Mouse (Mus musculus) kidney, postnatal 25 days (tissue): ENCODE measurements around the gene Wnt3.

Experiments
- DNase-seq, 2 experiments: peaks; one replicate each; pipeline ENCODE4 v3.0.0; 2021; ENCODE audit warnings: mixed read lengths in 2 of 2

Wnt3 gene

GRCm38 (mm10) chr11:103772505-103773386 is 1.2 kb upstream of the Wnt3 start:
- no peak for DNase-seq

DNA sequence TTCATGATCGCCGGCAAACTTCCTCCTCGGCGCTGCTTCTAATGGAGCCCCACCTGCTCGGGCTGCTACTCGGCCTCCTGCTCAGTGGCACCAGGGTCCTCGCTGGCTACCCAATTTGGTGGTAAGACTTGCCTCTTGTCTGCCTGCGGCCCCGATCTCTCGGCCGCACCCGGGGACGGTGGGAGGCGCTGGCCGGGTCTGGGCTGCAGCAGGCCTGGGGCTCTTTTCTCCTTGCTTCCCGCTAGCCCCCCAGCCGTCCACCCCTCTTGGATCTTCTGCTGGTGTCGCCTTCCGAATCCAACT is 229 bp downstream of the Wnt3 start:
- DNase-seq, result no peak

- DNase-seq, result no peak
These were observed 6.2 kb downstream of the Wnt3 start for GRCm38 (mm10) chr11:103780152-103780551.

DNA sequence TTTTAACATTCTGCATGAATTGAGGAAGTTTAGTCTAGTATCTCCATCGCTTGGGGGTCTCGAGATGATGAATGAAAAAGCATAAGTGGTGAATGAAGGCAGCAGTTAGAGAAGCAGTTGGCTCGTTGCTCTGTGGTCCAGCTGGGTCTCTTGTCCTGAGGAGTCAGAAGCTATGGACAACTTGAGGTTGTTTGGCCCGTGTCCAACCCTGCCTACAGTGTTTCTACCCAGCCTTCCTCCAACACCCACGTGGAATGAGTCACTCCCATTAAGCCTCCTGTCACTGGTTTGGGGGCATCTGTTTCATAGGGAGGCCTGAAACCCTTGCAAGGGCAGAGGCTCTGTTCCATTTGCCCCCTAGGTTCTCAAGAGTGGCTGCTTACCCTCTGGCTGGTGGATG is 16.0 kb downstream of the Wnt3 start:
- DNase-seq, result no peak

DNA sequence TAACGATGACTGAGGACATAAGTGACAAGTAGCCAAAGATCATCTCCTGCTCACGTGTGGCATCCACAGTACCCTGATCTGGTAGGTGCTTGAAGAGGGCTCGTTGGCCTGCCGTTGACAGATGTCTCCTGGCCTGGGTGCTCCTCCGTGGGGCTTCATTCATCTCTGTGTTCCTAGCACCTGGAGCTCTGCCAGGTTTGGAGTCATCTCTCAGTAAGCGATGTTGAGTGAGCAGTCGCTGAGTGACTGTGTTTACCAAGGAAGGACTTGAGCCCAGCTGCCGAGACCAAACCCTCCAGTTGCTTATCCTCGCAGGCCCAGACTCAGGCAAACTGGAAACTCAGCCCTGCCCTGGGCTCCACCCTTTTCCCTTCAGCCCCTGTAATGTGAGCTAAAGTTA is 27.2 kb downstream of the Wnt3 start:
- DNase-seq, result no peak

GRCm38 (mm10) chr11:103804126-103804525 is 30.2 kb downstream of the Wnt3 start:
- no peak for DNase-seq

DNA sequence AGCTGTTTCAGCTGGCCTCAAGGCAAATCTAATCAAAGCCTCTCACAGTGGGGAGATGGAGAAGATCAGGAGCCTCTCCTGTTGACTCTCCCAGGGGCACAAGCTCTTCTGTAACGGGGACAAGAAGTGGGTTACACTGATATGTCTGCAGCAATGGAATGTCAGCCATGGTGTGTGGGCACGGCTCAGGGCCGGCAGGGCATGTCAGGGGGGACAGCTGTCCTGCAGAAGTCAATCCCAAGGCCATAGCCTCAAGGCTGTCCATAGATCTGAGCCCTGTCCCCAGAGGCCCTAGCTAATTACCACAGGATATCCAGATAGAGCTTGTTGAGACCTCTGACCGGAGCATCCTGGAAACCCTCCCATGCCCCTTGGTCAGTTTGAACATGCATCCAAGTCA is 30.9 kb downstream of the Wnt3 start:
- no peak for DNase-seq

GRCm38 (mm10) chr11:103807966-103808365 is 34.0 kb downstream of the Wnt3 start:
- DNase-seq, result no peak

- DNase-seq, result peak in 1 of 2 experiments; percentile 28
These were observed 35.0 kb downstream of the Wnt3 start for GRCm38 (mm10) chr11:103808771-103809610.

DNA sequence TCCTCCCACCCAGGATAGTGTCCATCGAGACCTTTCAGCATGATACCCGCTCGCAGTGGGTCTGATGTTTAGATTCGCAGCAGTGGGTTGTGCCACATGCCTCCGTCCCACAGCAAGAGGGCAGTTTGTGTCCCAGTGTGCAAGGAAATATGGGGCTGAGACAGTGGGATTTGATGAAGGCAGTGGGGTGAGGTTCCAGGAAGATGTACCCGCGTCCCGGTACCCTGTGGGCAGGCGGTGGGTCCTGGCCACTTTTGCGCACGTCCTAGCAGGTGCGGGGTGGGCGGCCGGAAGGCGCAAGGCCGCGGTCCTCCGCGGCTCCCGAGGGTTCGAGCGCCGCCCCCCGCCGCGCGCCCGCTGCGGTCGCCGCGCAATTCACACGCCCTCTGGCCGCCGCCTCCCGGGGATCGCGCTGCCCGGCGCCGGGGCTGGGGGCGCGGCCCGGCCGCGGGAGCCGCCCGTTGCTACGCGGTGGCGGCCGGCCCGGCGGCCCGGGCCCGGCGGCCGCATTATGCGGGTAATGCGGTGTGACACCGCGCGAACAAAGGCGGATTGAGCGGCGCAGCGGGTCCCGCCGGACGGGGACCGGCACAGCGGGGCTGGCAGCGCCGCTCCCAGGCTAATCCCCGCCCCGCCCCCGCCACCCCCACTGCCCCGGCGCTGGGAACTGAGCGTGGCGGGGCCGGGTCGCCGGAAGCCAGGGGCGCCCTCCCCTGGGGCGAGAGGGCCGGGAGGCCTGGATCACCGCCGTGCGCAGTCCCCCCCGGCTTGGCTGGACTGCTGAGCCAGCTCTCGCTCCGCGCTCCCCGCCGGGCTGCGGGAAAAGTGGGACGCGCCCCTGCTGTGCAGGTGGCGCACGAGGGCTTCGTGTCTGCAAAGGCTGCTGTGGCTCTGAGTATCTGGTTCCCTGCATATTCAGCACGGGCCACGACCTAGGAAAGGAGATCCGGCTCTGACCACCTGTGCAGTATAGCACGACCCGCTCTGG is 36.0 kb downstream of the Wnt3 start:
- peak in 1 of 2 experiments; percentile 39 for DNase-seq

DNA sequence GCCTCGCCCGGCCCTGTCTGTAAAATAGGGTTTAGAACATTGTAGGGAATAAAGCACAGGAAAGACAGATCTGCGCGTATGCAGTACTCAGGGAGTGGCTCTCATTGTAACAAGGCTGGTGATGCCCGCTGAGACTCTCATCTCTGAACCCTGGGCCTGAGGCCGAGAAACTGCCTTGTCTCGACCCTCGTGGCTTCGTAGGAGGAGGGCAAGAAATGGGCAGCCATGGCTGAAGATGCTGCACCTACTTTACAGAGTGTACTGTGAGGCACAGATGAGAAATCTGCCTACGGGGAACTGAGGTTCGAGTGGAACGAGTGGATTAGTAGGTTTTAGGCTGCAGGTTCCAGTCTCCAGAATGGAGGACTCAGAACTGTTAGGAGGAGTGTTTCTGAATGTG is 36.7 kb downstream of the Wnt3 start:
- no peak for DNase-seq

DNA sequence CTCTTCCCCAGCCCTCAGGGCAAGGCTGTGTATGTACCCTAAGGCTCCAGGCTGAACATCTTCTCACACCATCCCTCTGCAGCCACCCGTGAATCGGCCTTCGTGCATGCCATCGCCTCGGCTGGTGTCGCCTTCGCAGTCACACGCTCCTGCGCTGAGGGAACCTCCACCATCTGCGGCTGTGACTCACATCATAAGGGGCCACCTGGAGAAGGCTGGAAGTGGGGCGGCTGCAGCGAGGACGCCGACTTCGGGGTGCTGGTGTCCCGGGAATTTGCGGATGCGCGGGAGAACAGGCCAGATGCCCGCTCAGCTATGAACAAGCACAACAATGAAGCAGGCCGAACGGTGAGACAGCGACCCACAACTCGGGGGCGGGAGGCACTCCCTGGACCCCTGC is 37.3 kb downstream of the Wnt3 start:
- no peak for DNase-seq

DNA sequence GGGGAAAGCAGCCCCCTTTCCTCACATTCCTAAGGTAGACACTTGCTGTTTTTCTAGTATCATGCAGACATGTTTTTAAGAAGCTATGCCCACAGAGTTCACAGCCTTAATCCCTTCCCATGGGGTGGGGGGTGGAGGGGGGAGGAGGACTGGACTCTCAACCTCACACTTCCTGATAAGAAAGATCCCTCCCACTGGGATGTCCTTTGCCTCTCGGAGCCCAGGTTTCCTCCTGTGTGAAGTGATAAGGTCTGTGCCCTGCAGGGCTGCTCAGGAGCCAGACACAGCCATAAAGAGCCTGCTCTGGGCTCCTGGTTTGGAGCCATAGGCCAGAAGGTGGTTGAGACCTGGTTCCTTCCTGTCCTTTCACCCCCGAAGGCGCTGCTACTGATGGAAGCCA is 40.9 kb downstream of the Wnt3 start:
- no peak for DNase-seq

DNA sequence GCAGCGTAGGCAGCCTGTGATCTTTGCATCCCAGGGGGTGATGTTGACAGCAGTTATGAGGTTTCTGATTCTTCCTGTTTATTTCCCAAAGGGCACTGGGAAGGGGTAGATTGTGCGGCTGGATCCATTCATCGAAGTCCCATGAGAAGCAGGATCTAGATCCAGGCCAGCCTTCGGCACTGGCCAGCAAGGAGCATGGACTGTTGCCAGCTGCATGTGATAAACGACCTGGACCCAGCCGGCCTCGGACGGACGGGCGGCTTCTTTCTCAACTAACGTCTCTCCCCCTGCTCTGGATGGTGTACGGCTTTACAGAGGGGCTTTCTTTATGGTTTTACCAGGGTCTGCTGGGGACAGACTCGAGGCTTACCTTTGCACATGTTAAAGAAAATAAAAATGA is 42.0 kb downstream of the Wnt3 start:
- DNase-seq, result peak in 1 of 2 experiments; percentile 50

DNA sequence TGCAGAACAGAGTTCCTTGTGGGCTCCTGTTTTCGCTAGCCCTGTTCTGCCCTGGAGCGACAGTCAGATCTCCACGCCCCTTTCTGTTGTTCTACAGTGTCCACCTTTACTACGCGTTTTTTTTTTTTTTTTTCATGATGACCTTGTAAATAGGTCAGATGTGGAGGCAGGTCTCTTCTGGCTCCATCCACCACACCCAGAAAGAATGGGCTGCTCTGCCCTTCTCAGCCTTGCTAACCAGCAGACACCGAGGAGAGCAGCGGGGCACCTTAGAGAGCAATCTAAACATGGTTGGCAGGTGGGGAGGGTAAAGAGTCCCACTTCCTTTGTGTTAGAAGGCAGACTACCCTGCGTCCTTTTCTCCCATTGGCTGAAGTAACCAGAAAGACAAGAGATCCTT is 42.8 kb downstream of the Wnt3 start:
- no peak for DNase-seq

- no peak for DNase-seq
These were observed 53.3 kb downstream of the Wnt3 start for GRCm38 (mm10) chr11:103827201-103827600.

- no peak for DNase-seq
These were observed 54.9 kb downstream of the Wnt3 start for GRCm38 (mm10) chr11:103828866-103829265.

DNA sequence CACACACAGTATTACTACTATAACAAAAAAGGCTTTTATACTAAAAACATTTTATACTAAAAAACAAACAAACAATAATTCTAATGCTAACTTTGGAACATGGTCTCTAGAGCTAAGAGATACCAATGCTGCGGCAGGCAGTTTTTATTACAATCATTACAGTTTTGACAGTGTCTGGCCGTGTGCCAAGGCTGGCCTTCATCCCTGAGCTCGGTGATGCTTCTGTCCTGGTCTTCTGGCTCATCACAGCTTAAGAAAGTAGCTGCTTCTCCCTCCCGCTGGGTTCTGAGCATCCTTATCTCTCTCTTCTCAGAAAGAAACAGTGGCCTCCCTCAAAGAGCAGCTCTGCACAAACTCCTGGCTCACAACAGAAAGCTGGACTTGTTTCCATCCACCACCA is 56.0 kb downstream of the Wnt3 start:
- DNase-seq, result no peak

- no peak for DNase-seq
These were observed 56.5 kb downstream of the Wnt3 start for GRCm38 (mm10) chr11:103830476-103830875.

- no peak for DNase-seq
These were observed 57.8 kb downstream of the Wnt3 start for GRCm38 (mm10) chr11:103831766-103832165.

- no peak for DNase-seq
These were observed 58.4 kb downstream of the Wnt3 start for GRCm38 (mm10) chr11:103832331-103832730.

DNA sequence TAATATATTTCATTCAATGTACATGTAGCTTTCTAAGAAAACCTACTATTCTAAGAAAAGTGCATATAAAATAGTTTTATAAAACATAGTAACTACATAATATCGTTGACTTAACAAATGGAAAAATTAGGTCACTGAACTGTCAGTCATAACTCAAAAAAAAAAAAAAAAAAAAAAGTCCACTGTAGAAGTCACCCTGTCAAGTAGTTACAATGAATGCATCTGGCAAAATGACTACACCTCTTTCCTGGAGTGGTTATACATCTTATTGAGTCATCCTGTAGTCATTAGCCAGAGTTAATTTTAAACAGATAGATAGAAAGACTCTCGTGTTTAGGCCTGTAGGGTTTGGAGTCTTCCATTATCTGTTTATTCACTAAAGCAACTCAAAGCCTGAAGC is 65.0 kb downstream of the Wnt3 start:
- no peak for DNase-seq

- no peak for DNase-seq
These were observed 66.9 kb downstream of the Wnt3 start for GRCm38 (mm10) chr11:103840834-103841233.
